Mouse (Mus musculus) B cell, adult 62 days (primary cell): ENCODE results near the gene Lbx1. TPM values are rescaled to one million over a fixed set of nuclear protein-coding genes. Genes with fewer than 3 reads are reported as not detected.

ENCODE experiments used
- total RNA-seq: library from RNA; stranded (reverse); gene quantifications from 4 replicates; pipeline ENCODE4 v1.2.4, GENCODE M21; 2023

Lbx1 gene
- total RNA-seq = not detected in 4 replicates

DNA sequence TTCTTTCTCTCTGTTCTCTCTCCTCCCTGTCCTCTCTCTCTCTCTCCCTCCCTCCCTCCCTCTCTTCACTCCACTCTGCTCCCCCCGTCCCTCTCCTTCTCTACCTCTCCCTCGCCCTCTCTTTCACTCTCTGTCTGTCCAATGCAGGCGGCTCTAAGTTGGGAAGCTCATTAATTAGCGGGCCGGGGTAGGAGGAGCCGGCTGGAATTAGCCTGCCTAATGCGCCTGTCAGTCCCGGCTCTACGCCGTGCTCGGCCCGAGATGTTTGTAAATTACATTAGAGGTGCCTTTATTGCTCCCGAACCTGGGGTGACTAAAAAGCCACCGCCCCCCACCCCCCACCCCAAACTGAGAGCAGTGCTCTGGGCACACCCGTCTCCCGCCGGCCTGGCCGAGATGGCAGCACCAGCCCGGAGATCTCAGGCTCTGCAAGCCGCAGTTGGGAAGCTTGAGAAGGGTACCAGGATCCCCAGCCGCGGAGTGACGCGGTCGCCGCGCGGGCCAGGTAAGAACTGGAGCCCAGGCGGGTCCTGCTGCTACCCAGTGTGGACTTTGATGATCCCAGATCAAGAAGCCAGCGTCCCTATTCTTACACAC lies at the start of gene Lbx1:
TSS of gene Lbx1 (minus strand) at position 47 of the 597 bp plus-strand sequence.

Other genes starting within 250 kb of the Lbx1 start
- gene Sema4g, start 246.7 kb downstream of the Lbx1 start, total RNA-seq = 0.39 to 1.1 TPM (median 0.61 TPM) in 4 replicates
- 10.7 to 13.0 TPM (median 12.4 TPM) in 4 replicates for gene Twnk, start 230.1 kb downstream of the Lbx1 start, total RNA-seq
- 27.4 to 31.5 TPM (median 29.9 TPM) in 4 replicates for gene Mrpl43, start 229.4 kb downstream of the Lbx1 start, total RNA-seq
- 0.83 to 2.2 TPM (median 1.1 TPM) in 4 replicates for gene Lzts2, start 221.4 kb downstream of the Lbx1 start, total RNA-seq
- not detected in 4 replicates for gene Pdzd7, start 190.1 kb downstream of the Lbx1 start, total RNA-seq
- 20.5 to 39.2 TPM (median 22.7 TPM) in 4 replicates for gene Sfxn3, start 188.3 kb downstream of the Lbx1 start, total RNA-seq
- gene Kazald1, start 160.6 kb downstream of the Lbx1 start, total RNA-seq = 0.57 TPM in 1 of 4 replicates, not detected in the others
- gene Tlx1, start 85.1 kb downstream of the Lbx1 start, total RNA-seq = 1.0 TPM in 1 of 4 replicates, not detected in the others
- gene Btrc, start 127.9 kb upstream of the Lbx1 start, total RNA-seq = 28.3 to 36.3 TPM (median 33.6 TPM) in 4 replicates